Mouse (Mus musculus) T-cell, adult 66 days (primary cell): ENCODE data around the gene Fpr-rs7. TPM values are rescaled to one million over a fixed set of nuclear protein-coding genes. Genes with fewer than 3 reads are reported as not detected.

ENCODE experiments used
- total RNA-seq, 2 experiments: library from RNA; stranded (reverse); gene quantifications; 3 replicates in 1 of 2; 4 replicates in 1 of 2; pipeline ENCODE4 v1.2.4; 2023

Fpr-rs7 gene
- not detected for total RNA-seq

DNA sequence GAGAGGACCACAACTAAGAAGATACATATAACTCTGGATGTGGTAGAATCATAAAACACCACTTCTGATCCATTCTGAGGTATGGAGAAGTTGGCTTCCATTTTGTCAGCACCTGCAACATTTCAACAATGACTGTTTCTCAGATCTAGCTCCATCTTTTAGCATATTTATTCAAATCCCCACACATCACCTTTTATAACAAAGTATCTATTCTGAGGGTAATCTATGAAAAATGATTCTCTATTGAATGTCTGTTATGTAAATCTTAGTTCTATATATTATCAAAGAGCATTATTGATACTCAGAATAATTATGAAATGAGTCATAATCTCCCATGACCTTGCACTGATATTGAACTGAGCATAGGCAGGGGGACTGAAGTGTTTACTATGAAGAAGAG, at the start of gene Fpr-rs7:
Gene Fpr-rs7, minus strand, starts transcription at position 101 of the 400 bp plus-strand sequence.

Other genes with a start within 250 kb of the Fpr-rs7 start
- gene Vmn2r104, start 65.9 kb downstream of the Fpr-rs7 start, total RNA-seq: not detected
- gene Fpr-rs6, start 68.9 kb upstream of the Fpr-rs7 start, total RNA-seq: not detected
- gene Vmn2r105, start 120.8 kb upstream of the Fpr-rs7 start, total RNA-seq: not detected
- gene Vmn2r106, start 171.3 kb upstream of the Fpr-rs7 start, total RNA-seq: not detected
- not detected for gene Vmn2r107, start 231.0 kb upstream of the Fpr-rs7 start, total RNA-seq